Mouse (Mus musculus): ENCODE measurements around the gene Rfng.

DNA sequence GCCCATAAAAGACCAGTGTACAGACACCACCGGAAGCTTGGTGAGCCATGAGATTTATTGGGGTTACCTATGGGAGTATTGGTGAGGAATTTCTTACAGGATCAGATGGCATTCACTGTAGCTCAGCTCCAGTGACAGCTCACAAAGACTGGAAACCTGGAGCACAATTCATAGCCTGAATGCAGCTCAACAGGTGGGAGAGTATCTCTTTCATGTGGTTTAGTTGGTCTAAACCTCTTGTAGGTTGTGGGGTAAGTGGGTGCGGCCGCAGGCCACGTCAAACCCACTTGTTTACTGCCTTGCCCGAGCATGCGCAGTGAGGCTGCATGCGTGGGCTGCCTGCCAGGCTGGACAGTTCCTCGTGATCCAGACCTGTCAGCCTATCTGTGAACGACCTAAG lies 23.8 kb downstream of the Rfng start:
- TF ChIP-seq CTCF (IDR thresholded peaks at IDR 0.05; ENCODE audit: low read depth, low read length) = no peak
- TF ChIP-seq POLR2A (IDR thresholded peaks at IDR 0.05; ENCODE audit: insufficient read depth, low read length) = no peak
- TF ChIP-seq EP300 (IDR thresholded peaks at IDR 0.05; ENCODE audit: insufficient read depth, low read depth, low read length) = no peak
